Mouse (Mus musculus) embryonic facial prominence, embryonic 12.5 days (tissue): ENCODE results near the gene Lhx4. TPM values are rescaled to one million over a fixed set of nuclear protein-coding genes. Genes with fewer than 3 reads are reported as not detected.

Experiments
- ATAC-seq: fragments of 200-750 bp; cut with Nextera tagmentation; 2 replicates; pipeline ENCODE4 v1.8.0; 2017; ENCODE audit not compliant: insufficient number of reproducible peaks, insufficient read depth, low FRiP score, low TSS enrichment
- H3K27ac ChIP-seq: fragments of 300-500 bp; sonication (generic); 2 replicates; pipeline ENCODE4 v1.5.1; 2016; ENCODE audit warnings: mild to moderate bottlenecking
- H3K27me3 ChIP-seq: fragments of 300-500 bp; sonication (generic); 2 replicates; pipeline ENCODE4 v1.6.1; 2016; ENCODE audit warnings: mild to moderate bottlenecking, moderate library complexity
- H3K36me3 ChIP-seq: fragments of 300-500 bp; sonication (generic); 2 replicates; pipeline ENCODE4 v1.6.1; 2016; ENCODE audit warnings: mild to moderate bottlenecking
- H3K4me1 ChIP-seq: fragments of 300-500 bp; sonication (generic); 2 replicates; pipeline ENCODE4 v1.6.1; 2016
- H3K4me2 ChIP-seq: fragments of 300-500 bp; sonication (generic); replicated peaks from 2 replicates; pipeline ENCODE4 v1.6.1; 2016; ENCODE audit warnings: mild to moderate bottlenecking, moderate library complexity
- H3K4me3 ChIP-seq: fragments of 300-500 bp; sonication (generic); 2 replicates; pipeline ENCODE4 v1.5.1; 2016; ENCODE audit warnings: mild to moderate bottlenecking
- H3K9ac ChIP-seq: fragments of 300-500 bp; sonication (generic); 2 replicates; pipeline ENCODE4 v1.6.1; 2016; ENCODE audit warnings: mild to moderate bottlenecking, moderate library complexity
- H3K9me3 ChIP-seq: fragments of 300-500 bp; sonication (generic); 2 replicates; pipeline ENCODE4 v1.6.1; 2016; ENCODE audit warnings: mild to moderate bottlenecking, moderate library complexity
- WGBS: fragments of 180-500 bp; shearing (Covaris S2); methylation state at CpG from one replicate; pipeline ENCODE4 v1.1.7; 2016; 5-methylcytosine and 5-hydroxymethylcytosine counted together
- polyA plus RNA-seq: library from polyadenylated mRNA; unstranded; fragments of >200 nt; fragmentation: Nextera tagmentation; extraction: Ambion mirVana; gene quantifications from 2 replicates; pipeline ENCODE4 v1.2.1, GENCODE M21; 2016

The Lhx4 gene
- polyA plus RNA-seq, 1 experiment from 2014 or later, result 0.14 TPM

DNA sequence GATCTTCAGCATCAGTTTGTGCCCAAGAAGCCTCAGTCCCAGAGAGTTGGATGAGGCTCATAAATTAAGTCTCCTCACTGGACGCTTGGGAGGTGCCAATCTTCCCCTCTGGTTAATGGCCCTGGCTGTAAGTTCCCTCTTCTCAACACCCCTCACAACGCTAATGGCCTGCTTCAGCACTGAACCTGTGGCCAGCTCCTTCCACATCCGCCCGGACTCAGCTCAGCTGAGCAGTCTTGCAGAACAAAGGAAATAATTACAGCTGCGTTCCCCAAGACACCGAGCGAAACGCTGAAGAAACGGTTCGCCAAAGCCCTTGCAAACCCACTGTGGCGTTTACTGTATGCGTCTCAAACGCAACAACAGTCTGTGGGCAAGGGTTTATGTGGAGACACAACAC lies 29.3 kb downstream of the Lhx4 start:
- ATAC-seq, result no peak
- peaks cover 48% of the 10 kb centered on the region for H3K27me3 ChIP-seq

DNA sequence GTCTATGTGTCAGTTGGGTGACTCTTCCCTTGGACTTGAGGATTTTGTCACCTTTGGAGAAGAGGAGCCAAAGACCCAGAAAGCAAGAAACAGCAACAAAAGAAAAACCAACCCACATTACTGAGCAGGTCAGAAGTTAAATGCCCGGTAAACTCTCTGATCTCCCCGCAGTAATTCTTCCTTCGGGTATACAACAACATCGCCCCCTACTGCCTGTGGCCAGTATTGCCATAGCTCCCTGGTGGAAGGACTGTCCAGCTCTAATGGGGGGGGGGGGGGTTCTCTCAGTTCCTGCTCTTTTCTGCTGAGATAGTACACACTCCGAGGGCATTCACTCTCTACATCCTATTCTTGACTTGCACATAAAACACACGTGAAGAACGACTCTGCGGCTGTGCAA lies 30.0 kb downstream of the Lhx4 start:
- Histone ChIP-seq H3K4me3 (no peak overlapping the region), H3K27ac (no peak overlapping the region), H3K36me3 (no peaks in the 10 kb centered on the region), H3K9me3 (0 out of 2 replicates have a peak, but pooled peaks cover 4% of the 10 kb centered on the region), H3K4me1 (peaks cover 2% of the 10 kb centered on the region), H3K4me2 (no peak overlapping the region), H3K27me3 (peaks cover 44% of the 10 kb centered on the region), H3K9ac (no peak overlapping the region)
- ATAC-seq, result no peak
- WGBS, result 34% methylated on average over 8 of the region's 8 CpGs

More for the DNA sequence above, 29.3 kb downstream of the Lhx4 start:
- no peaks in the 10 kb centered on the region for H3K36me3 ChIP-seq
- H3K4me3 ChIP-seq, result peak overlapping the region; percentile 22
- peak overlapping the region; percentile 43 for H3K4me2 ChIP-seq
- WGBS, result 0% methylated on average over 13 of the region's 13 CpGs
- H3K27ac ChIP-seq, result no peak overlapping the region
- no peak overlapping the region for H3K9ac ChIP-seq
- peaks cover 2% of the 10 kb centered on the region for H3K4me1 ChIP-seq
- H3K9me3 ChIP-seq, result 0 out of 2 replicates have a peak, but pooled peaks cover 4% of the 10 kb centered on the region

GRCm38 (mm10) chr1:155720006-155720405 lies 31.5 kb downstream of the Lhx4 start:
- WGBS, result 55% methylated on average over 5 of the region's 5 CpGs
- no peak overlapping the region for H3K9ac ChIP-seq
- H3K4me1 ChIP-seq, result peaks cover 2% of the 10 kb centered on the region
- no peaks in the 10 kb centered on the region for H3K36me3 ChIP-seq
- H3K4me3 ChIP-seq, result no peak overlapping the region
- H3K27ac ChIP-seq, result no peak overlapping the region
- H3K9me3 ChIP-seq, result 0 out of 2 replicates have a peak, but pooled peaks cover 2% of the 10 kb centered on the region
- H3K4me2 ChIP-seq, result no peak overlapping the region
- H3K27me3 ChIP-seq, result peaks cover 36% of the 10 kb centered on the region
- ATAC-seq, result no peak

DNA sequence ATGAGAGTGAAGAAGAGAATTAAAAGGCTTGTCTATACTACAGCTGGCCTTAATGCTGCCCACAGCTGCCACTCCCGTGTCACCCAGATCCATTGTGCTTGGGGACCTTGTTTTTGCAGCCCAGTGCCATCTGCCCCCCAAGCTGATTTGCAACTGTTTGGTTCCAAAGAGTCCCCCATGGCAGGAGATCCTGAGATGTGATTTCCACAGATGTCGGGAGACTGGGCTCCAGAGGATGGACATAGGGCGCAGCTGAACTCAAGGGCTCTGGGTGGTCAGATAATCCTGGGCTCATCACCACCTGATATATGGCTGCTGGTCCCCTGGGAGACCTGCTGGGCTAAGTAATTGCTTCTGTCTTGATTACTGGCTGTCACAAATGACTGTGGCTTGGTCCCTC lies 32.6 kb downstream of the Lhx4 start:
- WGBS, result 82% methylated on average over 3 of the region's 3 CpGs
- Histone ChIP-seq H3K27me3 (peaks cover 25% of the 10 kb centered on the region), H3K4me3 (no peak overlapping the region), H3K4me2 (no peak overlapping the region), H3K9me3 (no peaks in the 10 kb centered on the region), H3K9ac (no peak overlapping the region), H3K36me3 (no peaks in the 10 kb centered on the region), H3K4me1 (peaks cover 2% of the 10 kb centered on the region), H3K27ac (no peak overlapping the region)
- ATAC-seq, result no peak

DNA sequence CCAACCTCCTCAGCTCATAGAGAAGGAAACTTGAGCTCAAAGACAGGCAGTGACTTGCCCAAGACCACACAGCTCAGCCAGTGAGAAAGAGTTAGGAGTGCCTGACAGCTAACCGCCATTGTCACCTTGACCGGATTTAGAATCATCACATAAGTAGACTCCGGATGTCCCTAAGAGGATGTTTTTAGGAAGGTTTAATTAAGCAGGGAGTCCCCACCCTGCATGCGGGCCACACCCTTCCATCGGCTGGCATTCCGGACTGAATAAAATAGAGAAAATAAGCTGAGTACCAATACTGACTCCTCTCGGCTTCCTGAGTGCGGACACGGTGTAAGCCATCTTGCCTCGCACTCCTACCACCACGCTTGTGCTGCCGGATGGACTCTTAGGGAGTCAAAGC lies 34.2 kb downstream of the Lhx4 start:
- no peak overlapping the region for H3K4me2 ChIP-seq
- H3K9me3 ChIP-seq, result no peaks in the 10 kb centered on the region
- H3K36me3 ChIP-seq, result no peaks in the 10 kb centered on the region
- H3K4me3 ChIP-seq, result no peak overlapping the region
- H3K4me1 ChIP-seq, result no peaks in the 10 kb centered on the region
- H3K9ac ChIP-seq, result no peak overlapping the region
- ATAC-seq, result no peak
- peaks cover 11% of the 10 kb centered on the region; the same call in 1 of the 2 replicates for H3K27me3 ChIP-seq
- no peak overlapping the region for H3K27ac ChIP-seq
- 92% methylated on average over 12 of the region's 12 CpGs for WGBS

DNA sequence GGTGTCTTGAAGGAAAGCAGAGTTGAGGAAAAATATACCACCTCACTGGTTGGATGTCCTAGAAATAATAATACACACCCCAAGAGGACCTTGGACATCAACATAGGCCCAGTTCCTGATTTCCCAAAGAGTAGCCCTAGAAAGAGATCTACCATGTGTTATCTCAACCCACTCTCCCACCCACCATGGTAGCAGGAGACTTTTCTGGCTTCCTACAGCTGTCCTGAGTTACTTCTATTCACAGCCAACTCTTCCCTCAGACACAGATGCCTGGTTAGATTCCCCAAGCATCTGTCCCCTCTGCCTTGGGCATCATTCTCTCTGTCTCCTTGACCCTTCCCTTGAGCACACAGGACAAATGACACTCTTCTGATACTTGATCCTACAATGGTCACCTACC lies 36.1 kb downstream of the Lhx4 start:
- no peak for ATAC-seq
- H3K9me3 ChIP-seq, result no peaks in the 10 kb centered on the region
- H3K36me3 ChIP-seq, result no peaks in the 10 kb centered on the region
- no peak overlapping the region for H3K9ac ChIP-seq
- no peak overlapping the region for H3K4me2 ChIP-seq
- peaks cover 5% of the 10 kb centered on the region; the same call in 1 of the 2 replicates for H3K27me3 ChIP-seq
- H3K4me1 ChIP-seq, result no peaks in the 10 kb centered on the region
- H3K4me3 ChIP-seq, result no peak overlapping the region
- H3K27ac ChIP-seq, result no peak overlapping the region

GRCm38 (mm10) chr1:155713306-155713705 lies 38.2 kb downstream of the Lhx4 start:
- H3K27ac ChIP-seq, result no peak overlapping the region
- H3K4me2 ChIP-seq, result no peak overlapping the region
- no peaks in the 10 kb centered on the region for H3K9me3 ChIP-seq
- no peaks in the 10 kb centered on the region for H3K27me3 ChIP-seq
- no peaks in the 10 kb centered on the region for H3K4me1 ChIP-seq
- H3K4me3 ChIP-seq, result no peak overlapping the region
- 60% methylated on average over 2 of the region's 2 CpGs for WGBS
- no peaks in the 10 kb centered on the region for H3K36me3 ChIP-seq
- no peak overlapping the region for H3K9ac ChIP-seq
- ATAC-seq, result no peak

GRCm38 (mm10) chr1:155704182-155704581 lies 47.3 kb downstream of the Lhx4 start:
- Histone ChIP-seq H3K36me3 (no peaks in the 10 kb centered on the region), H3K4me3 (no peak overlapping the region), H3K27me3 (no peaks in the 10 kb centered on the region), H3K9ac (no peak overlapping the region), H3K4me1 (no peaks in the 10 kb centered on the region), H3K9me3 (no peaks in the 10 kb centered on the region), H3K27ac (no peak overlapping the region), H3K4me2 (no peak overlapping the region)
- WGBS, result 66% methylated on average over 5 of the region's 5 CpGs
- ATAC-seq, result 0 out of 2 replicates have a peak, but pooled peaks have one; percentile 52

GRCm38 (mm10) chr1:155703191-155703680 lies 48.2 kb downstream of the Lhx4 start:
- WGBS, result 87% methylated on average over 5 of the region's 5 CpGs
- Histone ChIP-seq H3K9ac (no peak overlapping the region), H3K27ac (no peak overlapping the region), H3K4me2 (no peak overlapping the region), H3K4me3 (no peak overlapping the region), H3K27me3 (no peaks in the 10 kb centered on the region), H3K9me3 (no peaks in the 10 kb centered on the region), H3K4me1 (no peaks in the 10 kb centered on the region), H3K36me3 (no peaks in the 10 kb centered on the region)
- no peak for ATAC-seq

DNA sequence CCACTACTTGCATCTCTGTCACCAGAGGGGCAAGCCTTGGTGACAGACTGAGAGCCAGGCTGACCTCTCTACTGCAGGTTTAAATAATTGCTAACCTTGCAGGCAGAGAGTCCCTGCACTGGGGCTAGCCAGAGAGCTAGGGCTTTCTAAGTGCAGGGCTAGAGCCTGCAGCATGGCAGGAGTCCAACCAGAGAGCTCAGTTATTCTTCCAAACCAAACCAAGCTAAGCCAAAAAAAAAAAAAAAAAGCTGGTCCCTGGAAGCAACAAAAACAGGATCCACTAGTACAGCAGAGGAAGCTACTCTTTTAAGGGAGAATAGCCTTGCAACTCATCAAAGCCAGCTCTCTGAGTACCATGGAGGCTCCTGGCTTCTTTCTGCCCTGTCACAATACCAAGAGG lies 50.6 kb downstream of the Lhx4 start:
- no peaks in the 10 kb centered on the region for H3K36me3 ChIP-seq
- no peak overlapping the region for H3K4me3 ChIP-seq
- no peak overlapping the region for H3K9ac ChIP-seq
- H3K27me3 ChIP-seq, result no peaks in the 10 kb centered on the region
- H3K4me1 ChIP-seq, result no peaks in the 10 kb centered on the region
- no peak overlapping the region for H3K27ac ChIP-seq
- H3K9me3 ChIP-seq, result no peaks in the 10 kb centered on the region
- no peak overlapping the region for H3K4me2 ChIP-seq
- ATAC-seq, result no peak

DNA sequence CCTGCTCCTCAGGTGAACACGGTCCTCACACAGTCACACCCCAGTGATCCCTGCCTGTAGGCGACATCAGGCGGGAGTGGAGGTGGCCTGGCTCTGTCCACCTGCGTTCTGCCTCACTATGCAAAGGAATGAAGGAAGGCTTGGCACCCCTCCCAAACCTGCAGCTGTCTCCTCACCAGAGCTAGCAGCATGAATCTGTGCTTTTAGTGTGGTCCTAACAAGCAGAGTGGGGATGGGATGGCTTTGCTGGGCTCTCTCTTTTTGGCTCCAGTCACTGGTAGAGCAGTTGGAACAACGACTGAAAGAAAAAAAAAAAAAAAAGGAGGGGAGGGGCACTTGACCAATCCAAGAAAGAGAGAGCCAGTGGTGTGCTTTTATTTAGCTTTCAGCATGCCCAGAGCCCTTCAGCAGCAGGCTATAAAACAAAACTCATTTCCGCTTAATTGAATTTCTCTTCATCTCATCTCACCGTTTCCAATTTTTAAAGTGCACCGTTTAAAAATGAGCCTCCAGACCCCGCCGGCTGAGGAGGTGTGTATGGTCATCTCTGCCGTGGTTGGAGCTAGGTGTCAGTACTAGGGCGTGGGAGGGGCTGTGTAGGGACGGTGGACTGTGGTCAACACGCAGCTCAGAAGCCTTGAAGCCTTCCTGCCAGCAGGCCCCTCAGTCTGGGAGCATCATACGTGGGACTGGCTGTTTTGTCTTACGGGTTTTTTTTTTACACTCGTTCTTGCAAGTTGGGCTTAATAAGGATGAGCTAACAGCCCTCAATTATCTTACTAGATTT lies 52.9 kb downstream of the Lhx4 start:
- Histone ChIP-seq H3K9ac (no peak overlapping the region), H3K4me3 (no peak overlapping the region), H3K36me3 (no peaks in the 10 kb centered on the region), H3K9me3 (no peaks in the 10 kb centered on the region), H3K27me3 (no peaks in the 10 kb centered on the region), H3K27ac (no peak overlapping the region), H3K4me1 (no peaks in the 10 kb centered on the region; the same call in 1 of the 2 replicates), H3K4me2 (no peak overlapping the region)
- no peak for ATAC-seq
- 59% methylated on average over 17 of the region's 17 CpGs for WGBS

DNA sequence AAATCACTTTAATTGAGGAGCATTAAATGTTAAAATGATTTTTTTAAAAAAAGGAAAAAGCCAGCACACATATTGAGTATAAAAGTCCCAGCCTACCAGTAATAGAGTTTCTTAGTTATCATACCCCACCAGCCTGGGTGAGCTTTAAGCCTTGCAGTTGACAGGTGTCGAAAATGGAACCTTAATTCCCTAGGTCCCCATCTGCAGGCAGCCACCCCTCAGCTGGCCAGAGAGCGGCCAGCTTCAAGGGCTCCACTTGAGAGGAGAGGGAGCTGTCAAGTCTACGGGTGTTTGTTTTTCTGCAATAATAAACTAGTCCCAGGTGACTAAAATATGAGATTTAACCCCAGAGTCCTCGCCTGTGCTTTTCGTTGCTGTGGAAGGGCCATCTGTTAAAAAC lies 58.0 kb downstream of the Lhx4 start:
- H3K27me3 ChIP-seq, result no peaks in the 10 kb centered on the region
- H3K9me3 ChIP-seq, result no peaks in the 10 kb centered on the region
- H3K4me1 ChIP-seq, result no peaks in the 10 kb centered on the region; the same call in 1 of the 2 replicates
- no peak for ATAC-seq
- H3K4me2 ChIP-seq, result no peak overlapping the region
- H3K36me3 ChIP-seq, result no peaks in the 10 kb centered on the region
- H3K9ac ChIP-seq, result no peak overlapping the region
- no peak overlapping the region for H3K4me3 ChIP-seq
- H3K27ac ChIP-seq, result no peak overlapping the region
- 53% methylated on average over 5 of the region's 5 CpGs for WGBS
